Mouse (Mus musculus) lung, adult 2 months (tissue): Measurements from ENCODE around the gene Immp2l. TPM values are rescaled to one million over a fixed set of nuclear protein-coding genes. Genes with fewer than 3 reads are reported as not detected.

Experiments used
- DNase-seq: peaks from one replicate; pipeline ENCODE4 v3.0.0; 2022
- H3K4me1 ChIP-seq: fragments of 200-500 bp; 2 replicates; pipeline ENCODE4 v1.6.1; 2011; ENCODE audit warnings: low read length; ENCODE audit not compliant: control insufficient read depth, insufficient read depth
- H3K4me3 ChIP-seq: fragments of 200-500 bp; replicated peaks from 2 replicates; pipeline ENCODE3; 2011; ENCODE audit warnings: low read depth, mild to moderate bottlenecking, control low read depth, low read length; ENCODE audit errors: extremely low read depth
- CTCF ChIP-seq: fragments of 200-500 bp; IDR thresholded peaks from 2 replicates; pipeline ENCODE4 v1.5.1; 2011; ENCODE audit warnings: mild to moderate bottlenecking, low read length, control low read depth; ENCODE audit not compliant: insufficient read depth
- POLR2A ChIP-seq: fragments of 200-500 bp; IDR thresholded peaks from 2 replicates; pipeline ENCODE4 v1.6.1; 2011; ENCODE audit warnings: low read depth, mild to moderate bottlenecking, control low read depth, low read length, borderline replicate concordance; ENCODE audit errors: extremely low read depth
- WGBS: fragments of 180-500 bp; shearing (Covaris S2); methylation state at CpG from one replicate; pipeline ENCODE4 v1.1.7; 2018; 5-methylcytosine and 5-hydroxymethylcytosine counted together
- polyA plus RNA-seq: library from polyadenylated mRNA; depleted of rRNA; stranded (reverse); fragments of >200 nt; gene quantifications from 2 replicates; pipeline ENCODE4 v1.2.3, GENCODE M21; 2012

The Immp2l gene
- polyA plus RNA-seq, 1 experiment = 1.5 TPM

GRCm38 (mm10) chr12:41330988-41331671 is 307.2 kb downstream of the Immp2l start:
- TF ChIP-seq POLR2A = no peak
- no peak for TF ChIP-seq CTCF
- DNase-seq = no peak
- no peak overlapping the region for H3K4me3 ChIP-seq
- 69% methylated on average over 7 of the region's 7 CpGs for WGBS
- no peaks in the 10 kb centered on the region for H3K4me1 ChIP-seq

GRCm38 (mm10) chr12:41345621-41346020 is 321.7 kb downstream of the Immp2l start:
- TF ChIP-seq POLR2A = no peak
- no peak for TF ChIP-seq CTCF
- DNase-seq = no peak
- H3K4me1 ChIP-seq = no peaks in the 10 kb centered on the region
- H3K4me3 ChIP-seq = no peak overlapping the region
- WGBS = 77% methylated on average over 4 of the region's 4 CpGs

- no peak for DNase-seq
- WGBS = 92% methylated on average over 2 of the region's 2 CpGs
- H3K4me3 ChIP-seq = no peak overlapping the region
- TF ChIP-seq CTCF = no peak
- TF ChIP-seq POLR2A = no peak
- no peaks in the 10 kb centered on the region for H3K4me1 ChIP-seq
Observed at GRCm38 (mm10) chr12:41347494-41347893, 323.6 kb downstream of the Immp2l start.

GRCm38 (mm10) chr12:41349386-41349785 is 325.5 kb downstream of the Immp2l start:
- 47% methylated on average over 2 of the region's 2 CpGs for WGBS
- no peak for TF ChIP-seq CTCF
- no peak for TF ChIP-seq POLR2A
- Histone ChIP-seq H3K4me1 (no peaks in the 10 kb centered on the region; the same call in 1 of the 2 replicates), H3K4me3 (no peak overlapping the region)
- no peak for DNase-seq

GRCm38 (mm10) chr12:41349814-41350213 is 325.9 kb downstream of the Immp2l start:
- DNase-seq = no peak
- Histone ChIP-seq H3K4me3 (no peak overlapping the region), H3K4me1 (no peaks in the 10 kb centered on the region; the same call in 1 of the 2 replicates)
- TF ChIP-seq CTCF (no peak), POLR2A (no peak)
- WGBS = 32% methylated on average over 2 of the region's 2 CpGs

GRCm38 (mm10) chr12:41351275-41351674 is 327.4 kb downstream of the Immp2l start:
- H3K4me1 ChIP-seq = no peaks in the 10 kb centered on the region; the same call in 1 of the 2 replicates
- DNase-seq = no peak
- WGBS = 18% methylated on average over 2 of the region's 2 CpGs
- no peak overlapping the region for H3K4me3 ChIP-seq
- TF ChIP-seq POLR2A (no peak), CTCF (no peak)

GRCm38 (mm10) chr12:41354857-41355256 is 331.0 kb downstream of the Immp2l start:
- 71% methylated on average over 1 of the region's 1 CpGs for WGBS
- TF ChIP-seq POLR2A (no peak), CTCF (no peak)
- Histone ChIP-seq H3K4me1 (no peaks in the 10 kb centered on the region; the same call in 1 of the 2 replicates), H3K4me3 (no peak overlapping the region)
- no peak for DNase-seq

- WGBS = 58% methylated on average over 3 of the region's 3 CpGs
- no peak overlapping the region for H3K4me3 ChIP-seq
- no peak for TF ChIP-seq POLR2A
- TF ChIP-seq CTCF = no peak
- no peak for DNase-seq
- H3K4me1 ChIP-seq = no peaks in the 10 kb centered on the region; the same call in 1 of the 2 replicates
Observed at GRCm38 (mm10) chr12:41356040-41356439, 332.1 kb downstream of the Immp2l start.

- no peak for DNase-seq
- TF ChIP-seq POLR2A (no peak), CTCF (no peak)
- 73% methylated on average over 1 of the region's 1 CpGs for WGBS
- Histone ChIP-seq H3K4me3 (no peak overlapping the region), H3K4me1 (no peaks in the 10 kb centered on the region)
Observed at GRCm38 (mm10) chr12:41386685-41387084, 362.8 kb downstream of the Immp2l start.

GRCm38 (mm10) chr12:41394231-41394630 is 370.3 kb downstream of the Immp2l start:
- TF ChIP-seq CTCF = no peak
- TF ChIP-seq POLR2A = no peak
- Histone ChIP-seq H3K4me3 (no peak overlapping the region), H3K4me1 (no peaks in the 10 kb centered on the region)
- no peak for DNase-seq
